Mouse (Mus musculus) heart, adult 11 months (tissue): ENCODE data around the gene Foxb1.

Experiments used
- DNase-seq: peaks from one replicate; pipeline ENCODE4 v3.0.0; 2022

Foxb1 gene

DNA sequence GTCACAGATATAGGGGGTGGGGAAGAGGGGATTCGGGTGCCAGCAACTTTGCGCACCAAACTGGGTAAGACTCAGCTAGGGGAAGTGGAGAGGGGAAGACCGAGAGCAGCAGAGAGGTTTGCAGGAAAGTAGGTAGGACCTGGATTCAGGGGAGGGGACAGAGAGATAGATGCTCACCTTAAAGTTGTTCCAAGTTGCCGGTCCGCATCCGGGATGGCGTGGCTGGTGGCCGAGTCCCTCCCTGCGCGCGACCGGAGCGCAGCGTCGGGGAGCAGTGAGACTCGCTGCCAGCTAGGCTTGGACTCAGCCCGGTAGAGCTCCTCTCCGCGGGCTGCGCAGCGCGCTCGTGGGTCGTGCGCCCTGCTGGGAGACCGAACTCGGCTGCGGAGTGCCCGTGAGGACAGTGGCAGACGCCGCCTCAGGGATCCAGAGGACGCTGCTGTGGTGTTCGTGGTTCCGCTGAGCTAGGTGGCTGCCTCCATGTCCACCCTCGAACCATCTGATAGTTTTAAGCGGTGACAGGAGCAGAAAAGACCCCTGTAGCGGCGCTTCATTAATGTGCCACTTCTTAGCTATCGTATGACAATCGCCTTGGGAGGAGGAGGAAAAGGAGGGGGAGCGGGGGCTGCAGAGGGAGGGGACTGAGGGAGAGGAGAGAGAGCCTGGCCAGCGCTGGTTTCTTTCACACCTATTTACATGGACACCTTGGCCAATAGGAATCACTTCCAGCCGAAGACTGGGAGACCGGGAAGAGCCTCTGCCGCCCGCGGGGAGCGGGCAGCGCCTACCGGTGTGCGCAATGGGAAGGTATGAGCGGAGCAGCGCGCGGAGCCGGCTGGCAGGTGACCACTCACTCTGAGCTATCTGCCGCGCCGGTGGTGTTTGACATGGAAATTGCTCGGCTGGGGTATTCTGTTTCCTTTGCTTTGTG lies at the start of gene Foxb1:
Foxb1 (minus strand) TSS at position 570 of the 931 bp plus-strand sequence.
- DNase-seq: peak; percentile 68

DNA sequence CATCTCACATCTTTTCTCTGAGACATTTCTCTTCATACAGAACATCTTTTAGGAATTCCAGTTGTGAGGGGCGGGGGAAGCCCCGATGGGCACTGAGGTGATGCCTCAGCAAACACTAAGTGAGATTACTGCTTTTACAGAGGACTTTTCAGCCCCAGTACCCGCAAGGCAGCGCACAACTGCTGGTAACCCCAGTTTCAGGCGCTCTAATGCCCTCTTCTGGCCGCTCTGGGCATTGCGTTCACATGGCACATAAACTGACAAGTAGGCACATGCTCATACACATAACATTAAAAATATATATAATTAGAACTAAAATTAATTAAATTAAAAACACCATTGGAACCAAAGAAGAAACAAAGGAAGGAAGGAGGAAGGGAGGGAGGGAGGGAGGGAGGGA lies 29.8 kb upstream of the Foxb1 start:
- DNase-seq: peak; percentile 83

DNA sequence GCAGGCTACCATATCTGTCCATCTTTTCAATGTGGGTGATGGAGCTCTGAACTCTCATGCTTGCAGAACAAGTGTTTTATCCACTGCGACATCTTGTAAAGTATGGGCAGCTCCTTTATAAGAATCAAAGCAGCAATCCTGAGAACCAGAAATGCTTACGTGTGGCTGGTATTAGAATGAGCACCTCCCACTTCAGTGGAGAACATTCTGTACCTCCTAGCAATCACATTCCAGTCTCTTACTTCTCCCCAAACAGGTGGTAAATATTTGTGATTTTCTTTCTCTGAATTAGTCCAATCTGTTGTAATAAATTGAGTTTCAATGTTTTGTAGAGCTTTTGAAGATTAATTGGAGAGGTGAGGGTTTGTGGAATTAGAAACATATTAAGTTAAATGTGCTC lies 19.3 kb upstream of the Foxb1 start:
- DNase-seq: no peak

DNA sequence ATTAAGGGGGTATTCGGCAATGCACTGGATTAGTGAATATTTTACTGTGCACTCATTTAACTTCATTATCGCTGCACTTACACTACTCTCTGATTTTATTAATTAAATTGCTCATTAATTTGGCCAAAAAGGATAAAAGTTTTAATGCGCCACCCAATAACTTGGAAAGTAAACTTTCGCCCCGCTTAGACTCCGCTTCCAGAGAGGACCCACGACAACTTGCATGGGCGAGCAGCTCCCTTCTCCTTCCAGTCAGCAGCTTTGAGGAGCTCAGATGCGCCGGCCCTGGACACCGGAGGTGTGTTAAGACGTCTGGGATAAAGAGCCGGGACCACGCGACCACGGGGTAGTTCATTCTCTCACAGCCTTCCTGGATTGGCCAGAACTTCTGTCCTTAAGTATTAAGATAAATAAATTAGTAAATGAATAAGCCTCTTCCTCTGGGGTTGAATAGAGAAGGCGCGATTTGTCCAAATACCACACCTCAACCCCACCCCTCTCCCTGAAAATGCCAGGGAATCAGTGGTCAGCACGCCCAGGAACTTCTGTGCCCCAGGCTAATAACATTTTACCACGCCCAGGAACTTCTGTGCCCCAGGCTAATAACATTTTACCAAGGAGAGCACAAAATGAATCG lies 9.3 kb upstream of the Foxb1 start:
- DNase-seq: peak; percentile 71

DNA sequence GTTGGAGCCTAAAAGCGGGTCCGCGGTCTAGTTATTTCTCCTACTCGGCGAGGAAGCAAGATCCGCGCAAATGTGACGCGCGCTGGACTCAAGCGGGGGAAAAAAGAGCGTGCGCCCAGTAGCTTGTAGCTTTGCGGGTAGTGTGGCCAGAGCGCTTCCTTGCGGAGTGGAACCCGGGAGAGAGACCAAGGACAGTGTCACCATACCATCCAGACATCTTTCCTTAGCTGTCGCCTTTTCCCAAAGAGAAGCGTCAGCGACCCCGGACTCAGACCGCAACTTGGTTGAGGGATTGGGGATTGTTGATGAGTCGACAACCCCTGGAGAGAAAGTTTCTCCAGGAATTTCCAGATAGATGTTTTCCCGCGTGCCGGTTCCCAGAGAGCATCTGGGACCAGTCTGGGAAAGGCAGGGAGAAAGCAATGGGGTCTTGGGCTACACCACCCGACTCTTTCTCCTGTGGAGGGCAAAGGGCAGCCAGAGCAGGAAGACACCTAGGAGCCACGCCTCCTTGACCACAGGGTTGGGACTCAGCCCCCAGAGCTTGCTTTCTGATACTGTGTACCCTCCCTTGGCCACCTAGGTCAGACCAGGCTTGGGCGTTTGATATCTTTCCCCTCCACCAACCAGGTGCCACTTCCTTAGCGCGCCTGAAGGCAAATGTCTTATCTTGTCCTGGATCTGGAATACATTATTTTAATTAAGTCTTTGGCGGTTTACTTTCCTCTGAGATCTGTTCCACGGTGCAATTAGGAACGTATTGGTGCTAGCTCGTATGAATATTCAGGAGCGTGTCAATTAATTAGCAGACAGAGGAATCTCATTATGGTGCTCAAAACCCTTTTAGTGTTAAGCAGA lies 8.6 kb upstream of the Foxb1 start:
- peak; percentile 76 for DNase-seq

DNA sequence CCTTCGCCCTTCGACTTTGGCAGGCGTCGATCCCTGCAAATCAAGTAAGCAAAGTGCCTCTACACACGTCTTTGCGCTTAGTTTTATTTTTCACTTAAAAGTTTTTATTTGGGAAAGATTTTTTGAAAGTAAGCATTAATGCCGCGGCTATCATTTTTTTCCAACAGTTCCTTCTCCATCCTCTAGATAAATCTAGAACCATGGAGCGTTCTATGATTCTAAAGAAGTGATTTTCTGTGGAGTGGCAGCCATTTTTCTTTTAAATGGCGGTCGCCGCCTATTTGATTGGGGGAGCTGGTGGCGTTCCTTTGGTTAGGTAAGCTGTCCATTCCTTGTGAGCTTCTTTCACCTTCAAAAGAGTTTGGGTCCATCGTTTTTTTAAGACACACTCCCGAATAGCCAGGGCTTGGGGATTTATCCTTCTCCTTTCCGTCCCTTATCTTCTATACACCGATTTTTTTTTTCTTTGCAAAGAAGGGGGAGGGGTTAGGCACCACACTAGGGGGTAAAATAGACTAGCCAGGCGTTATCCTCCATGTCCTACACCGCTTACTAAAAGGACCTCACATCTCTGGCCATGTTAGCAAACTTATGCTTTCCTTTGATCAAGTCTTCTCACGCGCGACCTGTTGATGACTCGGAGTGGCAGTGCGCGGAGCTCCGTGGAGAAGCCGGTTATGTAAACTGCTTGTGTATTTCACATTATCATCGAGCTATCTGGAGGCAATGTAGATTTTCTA lies 7.6 kb upstream of the Foxb1 start:
- peak; percentile 40 for DNase-seq

DNA sequence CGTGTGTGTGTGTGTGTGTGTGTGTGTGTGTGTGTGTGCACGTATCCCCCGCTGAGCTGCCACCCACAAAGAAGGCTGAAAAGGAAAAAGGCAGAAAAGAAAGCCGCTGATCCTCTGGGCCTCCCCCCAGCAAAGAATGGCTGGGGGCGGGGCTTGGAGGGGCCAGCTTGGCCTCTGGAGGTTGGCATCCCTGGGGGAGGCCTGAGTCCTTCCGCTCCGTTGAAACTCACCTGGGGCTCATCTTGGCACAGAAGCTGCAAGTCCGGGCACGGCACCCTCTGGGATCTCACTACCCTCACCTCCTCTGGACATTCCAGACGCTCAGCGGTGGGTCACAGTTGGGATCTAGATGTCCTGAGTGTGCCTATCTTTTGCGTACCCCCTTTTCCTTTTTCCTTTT lies 6.7 kb upstream of the Foxb1 start:
- DNase-seq: peak; percentile 68

DNA sequence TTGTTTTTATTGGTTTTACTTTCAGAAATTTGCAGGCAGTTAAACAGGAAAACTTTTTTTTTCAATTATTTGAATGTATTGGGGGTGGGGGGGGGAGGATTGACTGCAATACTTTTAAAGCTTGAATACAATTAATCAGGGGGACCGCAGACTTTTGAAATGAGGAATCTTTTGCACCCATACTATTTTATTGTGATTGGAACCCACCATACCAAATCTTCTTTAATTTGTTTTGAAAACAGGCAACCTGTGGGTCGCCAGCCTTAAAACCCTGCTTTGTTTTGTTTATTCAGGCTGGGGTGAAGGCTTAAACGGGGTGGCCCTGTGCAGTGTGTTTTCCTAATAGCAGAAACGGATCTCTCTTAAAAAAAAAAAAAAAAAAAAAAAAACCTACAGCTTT lies 6.2 kb upstream of the Foxb1 start:
- no peak for DNase-seq

DNA sequence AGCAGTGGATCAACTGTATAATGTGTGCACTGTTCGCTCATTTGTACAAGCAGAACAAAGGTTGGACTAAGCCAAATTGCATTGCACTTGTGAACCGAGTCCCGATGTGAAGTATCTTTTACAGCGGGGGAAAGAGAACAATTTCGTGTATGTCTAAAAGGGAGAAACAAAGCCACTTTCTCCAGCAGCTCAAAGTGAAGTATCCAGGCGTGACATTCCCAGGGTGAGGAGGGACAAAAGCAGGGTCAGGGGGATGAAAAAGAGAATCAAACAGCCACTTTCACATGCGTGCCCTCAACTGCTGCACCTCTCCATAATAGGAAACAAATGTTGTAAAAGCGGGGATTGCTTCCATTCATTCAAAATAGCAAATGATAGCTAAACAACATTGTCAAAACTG lies 5.6 kb upstream of the Foxb1 start:
- DNase-seq: peak; percentile 57

DNA sequence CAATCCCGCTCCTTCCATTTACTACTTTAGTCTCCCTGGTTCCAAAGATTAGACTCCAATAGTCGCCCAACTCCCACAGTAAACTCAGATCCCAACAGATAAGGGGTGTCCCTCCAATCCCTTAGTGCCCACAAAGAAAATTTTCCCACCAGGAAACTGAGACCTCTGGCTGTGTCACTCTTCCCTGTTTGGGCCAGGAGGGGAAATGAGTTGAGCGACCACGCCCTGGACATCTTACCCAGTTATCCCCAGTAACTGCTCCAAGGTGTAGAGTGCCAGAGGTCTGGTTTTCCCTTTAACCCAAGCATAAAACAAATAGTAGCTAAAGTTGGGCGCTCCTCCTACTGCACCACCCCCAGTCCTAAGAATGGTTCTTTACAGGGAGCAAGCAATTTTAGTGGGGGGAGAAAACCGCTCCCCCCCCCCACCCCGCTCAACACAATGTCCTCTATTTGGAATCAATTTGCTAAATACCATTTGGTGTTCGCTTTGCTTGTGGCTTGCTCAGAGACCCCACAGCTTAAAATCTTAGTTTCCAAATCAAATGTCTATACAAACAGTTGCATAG lies 4.8 kb upstream of the Foxb1 start:
- DNase-seq: no peak

DNA sequence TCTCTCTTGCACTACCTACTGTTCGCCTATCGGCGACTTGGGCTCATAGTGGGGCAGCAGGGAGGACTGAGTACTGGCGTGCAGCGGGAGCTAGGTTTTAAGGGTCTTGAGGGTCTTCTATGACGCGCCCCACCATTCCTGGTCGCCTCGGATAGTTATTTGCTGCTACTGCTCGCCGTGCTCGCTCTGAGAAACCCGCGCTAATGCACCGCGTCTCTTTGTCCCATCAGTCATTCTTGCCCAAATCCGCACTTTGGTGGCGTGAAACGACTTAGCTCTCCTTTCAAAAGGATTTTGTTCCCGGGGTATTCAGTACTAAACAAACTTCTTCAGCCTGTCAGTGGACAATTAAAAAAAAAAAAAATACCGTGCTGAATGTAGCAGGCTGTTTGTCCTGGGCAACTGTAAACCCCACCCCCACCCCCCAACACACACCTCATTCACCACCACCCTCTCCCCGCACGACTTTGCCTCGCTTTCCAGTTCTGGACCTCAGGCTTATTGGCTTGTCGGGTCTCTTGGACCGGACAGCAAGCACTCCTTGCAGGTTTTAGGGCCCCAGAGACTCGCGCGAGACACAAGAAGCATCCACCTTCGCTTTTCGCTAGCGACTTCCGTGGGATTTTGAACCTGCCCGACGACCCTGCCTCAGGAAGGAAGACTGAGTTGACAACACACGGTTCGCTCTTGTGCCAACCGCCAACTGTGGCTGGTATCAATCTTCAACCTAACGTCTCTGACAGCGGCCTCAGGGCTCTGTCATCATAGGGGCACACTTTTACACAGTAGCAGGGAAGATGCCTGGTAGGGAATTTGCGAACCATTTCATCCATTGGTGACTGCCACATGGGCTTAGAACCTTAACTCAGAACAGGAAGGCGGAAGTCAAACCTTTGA lies 4.1 kb upstream of the Foxb1 start:
- DNase-seq: peak; percentile 80

DNA sequence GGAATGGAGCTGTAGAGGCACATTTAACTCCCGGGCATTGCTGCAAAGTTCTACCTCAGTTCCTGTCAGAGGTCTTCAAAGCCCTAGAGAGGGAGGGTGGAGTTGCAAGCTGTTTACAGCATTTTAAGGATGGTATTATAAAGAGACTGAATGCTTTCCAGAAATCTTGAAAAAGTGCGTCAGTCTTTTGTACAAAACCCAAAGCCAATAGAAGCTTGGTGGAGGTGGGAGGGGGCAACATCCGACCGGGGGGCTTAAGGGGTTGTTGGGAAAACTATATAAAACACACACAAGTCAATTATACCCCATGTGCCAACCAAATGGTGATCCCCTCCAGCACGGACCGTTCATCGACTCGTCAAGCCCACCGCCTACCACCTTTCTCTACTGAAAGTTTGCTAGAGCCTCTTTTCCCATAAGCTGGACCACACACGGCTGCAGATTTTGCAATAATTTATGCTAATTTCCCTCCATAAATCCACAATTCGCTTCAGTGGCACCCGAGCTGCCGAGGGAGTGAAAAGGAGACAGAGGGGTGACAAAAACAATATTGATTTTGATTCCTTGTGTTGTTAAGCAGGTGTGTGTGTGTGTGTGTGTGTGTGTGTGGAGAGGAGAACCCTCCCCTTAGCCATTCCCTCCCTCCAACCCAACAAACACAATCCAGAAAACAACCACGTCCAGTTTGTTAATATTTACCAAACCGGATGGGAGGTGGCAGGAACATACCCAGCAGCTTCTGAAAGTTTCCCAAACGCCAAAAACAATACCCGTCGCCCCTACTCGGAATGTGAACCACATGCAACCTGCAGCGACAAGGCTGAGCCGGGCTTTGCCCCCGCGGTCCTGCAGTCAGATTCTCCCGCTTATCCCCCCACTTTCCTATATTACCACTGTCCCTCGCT lies 3.2 kb upstream of the Foxb1 start:
- peak; percentile 72 for DNase-seq

DNA sequence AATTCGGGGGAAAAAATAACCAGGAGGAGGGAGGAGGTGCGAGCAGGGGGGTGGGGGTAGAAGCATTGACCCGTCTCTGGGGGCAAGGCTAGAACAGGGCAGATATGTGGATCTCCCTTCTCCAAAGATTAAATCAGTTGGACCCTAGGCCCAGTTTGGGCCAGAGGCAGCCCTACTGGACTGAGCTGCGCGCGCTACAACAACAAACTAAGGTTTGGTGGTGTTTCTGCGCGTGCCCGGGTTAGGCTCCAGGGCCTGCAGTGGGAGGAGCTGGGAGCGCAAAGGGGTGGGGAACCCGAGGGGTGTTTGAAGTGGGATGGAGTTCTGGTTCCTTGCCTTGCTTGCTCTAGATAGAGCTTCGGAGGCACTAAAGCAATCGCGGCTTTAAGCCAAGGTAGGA lies 2.0 kb upstream of the Foxb1 start:
- peak; percentile 86 for DNase-seq

DNA sequence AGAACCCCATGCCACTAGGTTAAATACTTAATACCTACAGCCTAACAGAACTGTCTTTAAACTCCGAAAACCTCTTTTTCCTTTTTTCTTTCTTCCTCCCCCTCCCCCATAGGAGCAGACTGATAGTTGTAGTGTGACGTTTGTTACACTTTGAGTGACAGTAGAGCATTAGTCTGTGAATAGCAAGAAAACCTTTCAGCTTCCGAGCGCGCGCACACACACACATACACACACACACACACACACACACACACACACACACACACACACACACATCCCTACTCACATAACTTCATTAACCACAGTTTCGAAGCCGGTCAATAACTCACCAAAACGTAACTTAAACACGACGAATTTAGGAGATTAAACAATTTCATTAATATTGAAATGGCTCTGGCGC lies 1.5 kb upstream of the Foxb1 start:
- DNase-seq: no peak

DNA sequence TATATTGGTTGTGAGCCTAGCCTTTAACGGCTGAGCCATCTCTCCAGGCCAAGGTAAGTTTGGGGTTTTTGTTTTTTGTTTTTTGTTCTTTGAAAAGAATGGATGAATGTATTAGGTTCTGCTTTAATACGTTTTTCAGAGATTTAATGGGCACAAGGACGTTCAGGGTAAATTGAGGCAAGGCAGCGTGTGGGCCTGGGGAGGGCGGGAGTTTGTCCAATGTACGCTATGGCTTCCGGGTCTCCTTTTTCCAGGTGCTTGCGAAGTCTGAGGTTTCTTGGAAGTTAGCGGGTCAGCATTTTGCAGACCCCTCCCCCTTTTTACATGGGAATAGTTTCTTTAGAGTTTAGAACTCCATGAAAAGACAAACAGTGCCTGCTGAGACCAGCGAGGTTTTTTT lies 829 bp upstream of the Foxb1 start:
- peak; percentile 54 for DNase-seq

DNA sequence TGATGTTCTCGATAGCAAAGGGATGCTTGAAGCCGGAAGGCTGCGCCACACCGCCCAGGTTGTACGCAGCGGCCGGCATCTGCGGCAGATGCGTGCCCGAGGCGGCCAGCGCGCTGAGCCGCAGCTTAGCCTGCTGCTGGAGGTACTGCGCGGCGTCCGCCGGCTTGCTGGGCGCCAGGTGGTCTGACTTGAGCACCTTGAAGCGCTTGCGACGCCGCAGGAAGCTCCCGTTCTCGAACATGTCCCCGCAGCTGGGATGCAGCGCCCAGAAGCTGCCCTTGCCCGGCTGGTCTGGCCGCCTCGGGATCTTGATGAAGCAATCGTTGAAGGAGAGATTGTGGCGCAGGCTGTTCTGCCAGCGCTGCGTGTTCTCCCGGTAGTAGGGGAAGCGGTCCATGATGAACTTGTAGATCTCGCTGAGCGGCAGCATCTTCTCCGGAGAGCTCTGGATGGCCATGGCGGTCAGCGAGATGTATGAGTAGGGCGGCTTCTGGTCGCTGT lies 969 bp downstream of the Foxb1 start:
- peak; percentile 73 for DNase-seq

DNA sequence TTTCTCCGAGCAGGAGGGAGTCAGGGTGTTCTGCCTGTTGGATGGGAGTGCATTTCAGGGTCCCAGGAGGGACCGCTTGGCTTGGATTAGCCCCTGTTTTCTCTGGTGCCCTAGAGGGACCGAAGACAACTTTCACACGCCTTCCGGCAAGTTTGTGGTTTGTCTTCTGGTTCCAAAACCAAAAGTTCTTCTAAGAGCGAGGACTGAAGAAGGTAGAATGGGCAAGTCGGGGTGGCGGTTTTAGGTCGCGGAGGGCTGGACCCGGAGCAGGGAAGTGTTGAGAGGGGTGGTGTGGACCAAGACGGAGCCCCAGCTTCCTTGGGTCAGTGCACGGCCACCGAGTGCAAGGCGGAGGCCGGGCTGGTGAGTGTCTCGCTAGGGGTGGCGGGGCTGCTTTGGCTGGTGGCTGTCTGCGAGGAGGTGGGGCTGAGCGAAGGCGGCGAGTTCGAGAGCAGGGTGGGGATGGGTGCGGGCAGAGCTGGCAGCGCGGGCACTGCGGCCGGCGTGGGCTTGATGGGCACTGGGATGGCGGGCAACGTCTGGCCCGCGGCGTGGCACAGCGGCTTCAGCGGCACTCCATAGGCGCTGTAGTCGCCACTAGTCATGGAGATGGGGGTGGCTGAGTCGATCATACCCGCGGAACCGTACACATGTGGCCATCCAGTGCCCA lies 1.7 kb downstream of the Foxb1 start:
- peak; percentile 80 for DNase-seq

DNA sequence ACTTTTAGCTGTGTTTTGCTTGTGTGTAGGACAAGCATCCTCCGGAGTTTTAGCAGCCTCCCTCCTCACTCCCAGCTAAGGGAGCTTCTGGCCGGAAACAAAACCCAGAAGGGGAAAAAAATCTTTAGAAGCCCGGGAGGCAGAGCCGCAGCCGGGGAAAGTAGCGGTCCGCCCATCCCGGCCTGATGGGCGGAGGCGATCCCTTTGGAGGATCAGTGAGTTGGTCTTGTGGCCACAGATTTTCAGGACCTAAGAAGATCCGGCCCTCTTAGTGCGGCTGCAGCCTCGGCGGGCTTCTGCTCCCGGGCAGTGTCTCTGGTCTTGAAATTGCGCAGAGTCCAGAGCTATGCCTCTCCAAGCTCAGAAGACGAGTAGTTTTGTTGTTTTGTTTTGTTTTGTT lies 2.2 kb downstream of the Foxb1 start:
- DNase-seq: peak; percentile 87

DNA sequence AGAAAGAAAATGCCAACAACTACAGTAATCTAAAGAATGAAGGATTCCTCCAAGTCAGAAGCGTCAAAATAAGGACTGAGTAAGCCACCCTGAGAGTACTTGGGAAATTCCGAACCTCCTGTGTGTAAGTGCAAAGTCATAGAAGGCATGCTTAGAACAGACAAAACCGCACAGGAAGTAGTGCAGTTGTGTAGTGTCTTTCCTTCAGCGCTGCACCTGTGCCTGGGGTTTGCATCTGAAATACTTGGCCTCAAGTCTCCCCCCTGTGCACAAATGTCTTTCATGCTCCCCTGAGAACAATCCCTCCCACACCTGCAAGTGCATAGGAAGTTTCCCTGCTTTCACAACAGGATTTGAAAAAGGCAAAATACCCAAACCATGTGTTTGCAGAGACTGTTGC lies 3.5 kb downstream of the Foxb1 start:
- DNase-seq: no peak
